Mouse (Mus musculus) adrenal gland, adult (tissue): ENCODE data around the gene Pwp2.
"Not testable (repeated sequence)": the region's sequence is repeated elsewhere in the genome, so short reads cannot be mapped to it uniquely, and the experiment has no call there.

Experiments used
- DNase-seq, 2 experiments: peaks; one replicate each; pipeline ENCODE4 v3.0.0; 2022 to 2023; ENCODE audit warnings: low spot score in 1 of 2; ENCODE audit not compliant: inconsistent age in 2 of 2

Gene Pwp2

GRCm38 (mm10) chr10:78143727-78144505 lies 41.0 kb downstream of the Pwp2 start:
- DNase-seq: peak; percentile 22 to 59

GRCm38 (mm10) chr10:78140843-78141242 lies 44.1 kb downstream of the Pwp2 start:
- no peak for DNase-seq

- DNase-seq: no peak
Observed at GRCm38 (mm10) chr10:78140251-78140600, 44.7 kb downstream of the Pwp2 start.

DNA sequence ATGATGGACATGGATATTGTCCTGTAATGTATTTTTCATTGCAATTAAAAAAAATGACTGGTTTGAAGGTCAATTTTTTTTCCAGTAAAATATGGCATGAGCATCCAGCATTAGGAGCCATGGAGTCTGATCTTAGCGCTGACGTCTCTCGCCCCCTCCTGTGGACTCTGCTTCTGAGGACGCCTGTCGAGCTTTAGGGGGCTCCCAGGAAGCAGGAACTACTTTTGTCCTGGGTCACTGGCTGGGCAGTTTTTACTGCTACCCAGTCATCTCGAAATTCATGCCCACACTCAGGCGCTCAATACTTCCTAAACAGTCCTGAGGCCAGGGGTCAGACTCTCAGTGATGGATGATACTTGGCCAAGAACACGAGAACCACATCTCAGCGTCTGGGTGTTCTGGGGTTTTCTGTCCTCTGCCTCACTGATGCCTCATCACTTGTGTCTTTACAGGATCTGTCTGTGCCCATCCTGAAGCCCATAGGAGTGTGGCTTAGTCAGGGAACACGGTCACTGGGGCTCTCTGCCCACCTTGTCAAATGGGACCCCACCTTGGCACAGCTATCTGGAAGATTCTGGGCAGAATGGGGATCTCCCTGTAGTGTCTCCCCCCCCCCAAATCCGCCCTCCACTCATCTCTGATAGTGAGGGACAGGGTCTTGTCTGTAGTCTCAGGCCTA lies 45.2 kb downstream of the Pwp2 start:
- DNase-seq: peak in 1 of 2 experiments; percentile 23

DNA sequence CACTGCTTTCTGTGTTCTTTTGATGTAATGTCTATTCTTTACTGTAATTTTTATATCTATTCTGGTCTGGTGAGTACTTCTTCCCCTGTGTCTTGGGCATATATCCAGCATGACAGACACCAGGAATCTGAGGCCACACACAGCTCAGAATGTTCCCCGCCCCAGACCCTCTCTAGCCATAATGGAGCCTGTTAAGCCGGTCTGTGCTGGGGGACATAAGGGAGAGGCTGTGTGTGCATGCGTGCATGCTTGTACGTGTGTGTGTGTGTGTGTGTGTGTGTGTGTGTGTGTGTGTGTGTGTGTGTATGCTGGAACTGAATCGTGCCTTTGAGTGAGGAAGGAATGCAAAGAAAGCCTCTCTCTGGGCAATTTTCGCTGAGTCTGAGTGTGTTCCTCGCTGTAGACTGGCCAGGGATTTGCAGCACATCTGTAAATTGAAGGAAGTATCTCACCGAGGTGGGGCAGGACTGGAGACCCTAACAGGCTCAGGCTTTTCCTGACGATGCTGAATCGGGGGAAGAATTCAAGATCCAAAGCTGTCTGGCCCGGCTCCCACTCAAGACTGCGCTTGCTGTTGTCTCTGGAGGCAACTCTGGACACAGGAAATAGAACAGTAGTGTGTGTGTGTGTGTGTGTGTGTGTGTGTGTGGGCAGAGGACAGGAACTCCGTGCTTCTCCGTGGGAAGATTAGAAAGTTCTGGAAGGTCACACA lies 46.0 kb downstream of the Pwp2 start:
- DNase-seq: peak in 1 of 2 experiments; percentile 76

DNA sequence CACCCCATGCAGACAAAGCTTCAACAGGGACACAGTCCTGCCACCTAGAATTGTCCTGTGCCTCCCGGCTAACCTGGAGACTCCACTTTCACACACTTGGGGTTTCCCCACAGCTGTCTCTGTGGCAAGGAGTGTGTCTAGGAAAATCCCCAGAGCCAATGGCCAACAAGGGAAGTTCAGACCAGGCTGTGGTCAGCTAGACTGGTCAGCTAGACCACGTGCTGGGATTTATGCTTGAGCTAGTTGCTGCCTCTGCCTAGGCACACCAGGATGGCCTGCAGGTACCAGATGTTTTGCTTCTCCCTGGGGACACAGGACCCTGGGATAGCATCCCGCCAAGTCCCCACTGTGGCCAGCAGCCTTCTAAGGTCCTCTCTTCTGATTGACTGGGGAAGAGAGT lies 47.8 kb downstream of the Pwp2 start:
- no peak for DNase-seq

DNA sequence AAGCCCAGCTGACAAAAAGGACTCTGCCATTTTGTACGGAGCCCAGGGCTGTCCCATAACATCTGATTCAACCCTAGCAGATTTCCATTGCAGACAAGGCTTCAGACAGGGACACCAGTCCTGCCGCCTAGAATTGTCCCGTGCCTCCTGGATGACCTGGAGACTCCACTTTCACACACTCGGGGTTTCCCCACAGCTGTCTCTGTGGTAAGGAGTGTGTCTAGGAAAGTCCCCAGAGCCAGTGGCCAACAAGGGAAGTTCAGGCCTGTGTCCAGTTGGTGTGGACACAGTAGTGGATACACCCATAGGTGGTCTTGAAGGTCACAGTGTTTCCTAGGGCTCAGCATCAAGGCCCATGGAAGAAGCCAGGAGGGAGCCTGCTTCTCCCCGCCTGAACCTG lies 49.0 kb downstream of the Pwp2 start:
- DNase-seq: no peak

DNA sequence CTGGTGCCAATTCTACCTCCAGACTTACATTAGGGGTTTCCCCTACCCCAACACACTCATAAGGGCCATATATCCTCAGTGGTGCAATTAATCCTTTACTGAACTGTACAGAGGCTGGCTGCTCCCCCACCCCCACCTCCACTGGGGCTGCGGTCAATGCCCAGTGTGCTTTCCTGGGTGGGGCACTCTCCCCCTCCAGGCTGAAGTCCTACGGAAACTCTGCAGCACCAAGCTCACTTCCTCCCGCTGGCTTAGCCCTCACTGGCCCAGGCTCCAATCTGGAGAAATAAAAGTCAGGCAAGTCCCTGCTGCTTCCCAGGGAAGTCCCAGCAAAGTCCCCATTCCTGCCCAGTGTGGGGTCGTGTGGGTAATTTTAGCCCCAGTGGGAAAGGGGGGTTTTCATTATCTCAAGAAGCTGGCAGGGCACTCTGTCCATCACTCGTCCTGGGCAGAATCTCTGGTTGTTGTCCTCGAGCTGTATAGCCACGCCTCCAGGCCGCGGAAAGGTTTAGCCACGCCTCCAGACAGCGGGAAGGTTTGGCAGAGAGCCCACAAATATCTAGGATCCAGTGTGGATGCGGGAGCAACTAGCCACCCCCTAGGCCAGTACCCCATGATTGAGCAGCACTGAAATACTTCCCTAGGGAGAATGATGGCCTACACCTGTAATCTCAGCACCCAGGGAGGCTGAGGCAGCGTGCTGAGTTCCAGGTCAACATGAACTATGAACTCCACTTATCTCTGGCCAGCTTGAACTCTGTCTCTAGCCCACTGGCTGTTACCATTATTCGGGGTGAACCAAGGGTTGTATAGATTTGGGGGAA lies 49.8 kb downstream of the Pwp2 start:
- DNase-seq: peak in 1 of 2 experiments; percentile 74

DNA sequence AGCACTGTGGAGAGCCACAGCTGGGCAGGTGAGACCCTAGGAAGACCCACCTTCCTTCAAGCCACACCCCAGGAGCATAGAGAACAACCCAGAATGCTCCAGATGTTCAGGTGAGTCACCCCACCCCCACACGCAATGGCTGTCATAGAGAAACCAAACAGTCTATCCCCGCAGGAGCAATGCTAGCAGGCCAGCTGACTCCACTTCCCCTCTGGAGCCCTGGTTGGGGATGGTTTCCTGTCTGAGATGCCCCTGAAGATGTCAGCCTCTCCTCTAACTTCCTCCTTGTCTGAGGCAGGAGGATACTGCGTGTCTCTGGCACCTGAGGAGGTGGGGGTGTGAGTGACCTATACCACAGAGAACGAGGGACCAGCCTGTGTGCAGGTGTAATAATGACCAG lies 50.5 kb downstream of the Pwp2 start:
- no peak for DNase-seq

GRCm38 (mm10) chr10:78129998-78130397 lies 55.0 kb downstream of the Pwp2 start:
- no peak for DNase-seq

- DNase-seq: no peak
Observed at GRCm38 (mm10) chr10:78129423-78129822, 55.5 kb downstream of the Pwp2 start.

GRCm38 (mm10) chr10:78128647-78129046 lies 56.3 kb downstream of the Pwp2 start:
- DNase-seq: no peak

DNA sequence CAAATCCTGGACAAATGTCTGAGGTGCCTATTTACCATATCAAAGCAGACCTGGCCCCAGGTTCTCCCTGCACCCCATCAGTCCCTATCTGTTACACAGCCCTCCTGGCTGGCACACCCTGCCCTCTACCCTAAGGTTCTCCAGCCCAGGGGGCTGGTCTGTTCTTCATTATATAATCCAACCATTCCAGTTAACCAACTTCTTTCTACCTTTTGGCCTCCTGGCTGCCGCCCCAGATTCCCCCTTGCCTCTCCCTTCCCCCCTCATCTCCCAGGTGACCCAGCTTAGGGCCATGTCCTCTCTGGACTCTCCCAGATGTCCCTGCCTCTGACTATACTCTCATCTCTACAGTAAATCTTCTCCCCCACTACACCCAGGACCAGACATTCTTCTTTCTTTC lies 57.0 kb downstream of the Pwp2 start:
- DNase-seq: no peak

- DNase-seq: no peak
Observed at GRCm38 (mm10) chr10:78127046-78127870, 57.7 kb downstream of the Pwp2 start.

GRCm38 (mm10) chr10:78126311-78126710 lies 58.6 kb downstream of the Pwp2 start:
- DNase-seq: no peak

GRCm38 (mm10) chr10:78125061-78125460 lies 59.9 kb downstream of the Pwp2 start:
- DNase-seq: not testable (repeated sequence)

GRCm38 (mm10) chr10:78124137-78124536 lies 60.8 kb downstream of the Pwp2 start:
- not testable (repeated sequence) for DNase-seq
